Mouse (Mus musculus) small intestine, adult 2 months (tissue): ENCODE measurements around the gene Ccnb2. TPM values are rescaled to one million over a fixed set of nuclear protein-coding genes. Genes with fewer than 3 reads are reported as not detected.

Experiments
- H3K27ac ChIP-seq: fragments of 200-500 bp; 2 replicates; pipeline ENCODE4 v1.5.1; 2012; ENCODE audit warnings: low read depth, low read length, control low read depth, inconsistent platforms; ENCODE audit not compliant: insufficient read depth
- H3K27me3 ChIP-seq: fragments of 200-500 bp; 2 replicates; pipeline ENCODE4 v1.6.1; 2012; ENCODE audit warnings: mild to moderate bottlenecking, moderate library complexity, low read length, inconsistent platforms; ENCODE audit not compliant: control insufficient read depth, insufficient read depth
- H3K36me3 ChIP-seq: fragments of 200-500 bp; 2 replicates; pipeline ENCODE4 v1.6.1; 2012; ENCODE audit warnings: mild to moderate bottlenecking, low read length, control low read depth, inconsistent platforms; ENCODE audit not compliant: control insufficient read depth, insufficient read depth
- H3K4me1 ChIP-seq: fragments of 200-500 bp; 2 replicates; pipeline ENCODE4 v1.6.1; 2012; ENCODE audit warnings: low read length, inconsistent platforms, mixed read lengths; ENCODE audit not compliant: control insufficient read depth, insufficient read depth, insufficient read length
- H3K4me3 ChIP-seq: fragments of 200-500 bp; 2 replicates; pipeline ENCODE4 v1.5.1; 2012; ENCODE audit warnings: low read depth, mild to moderate bottlenecking, control low read depth, inconsistent platforms, low read length, moderate library complexity
- CTCF ChIP-seq: fragments of 200-500 bp; IDR thresholded peaks from 2 replicates; pipeline ENCODE4 v1.5.1; 2012; ENCODE audit warnings: low read depth, mild to moderate bottlenecking, control low read depth, inconsistent platforms, low read length, moderate library complexity, mixed read lengths; ENCODE audit not compliant: insufficient replicate concordance, insufficient read length; ENCODE audit errors: extremely low read depth
- POLR2A ChIP-seq: fragments of 200-500 bp; IDR thresholded peaks from 2 replicates; pipeline ENCODE4 v1.6.1; 2012; ENCODE audit warnings: low read depth, mild to moderate bottlenecking, control low read depth, inconsistent platforms, low read length, moderate library complexity
- WGBS: fragments of 180-500 bp; shearing (Covaris S2); methylation state at CpG from one replicate; pipeline ENCODE4 v1.1.7; 2018; 5-methylcytosine and 5-hydroxymethylcytosine counted together
- polyA plus RNA-seq: library from polyadenylated mRNA; depleted of rRNA; stranded (reverse); fragments of >200 nt; gene quantifications from 2 replicates; pipeline ENCODE4 v1.2.3, GENCODE M21; 2012; rRNA removed

Gene Ccnb2
- polyA plus RNA-seq, 1 experiment = 17.6 TPM

- TF ChIP-seq POLR2A (no peak), CTCF (no peak)
- H3K27ac ChIP-seq = no peak overlapping the region
- WGBS = 89% methylated on average over 2 of the region's 2 CpGs
- H3K4me3 ChIP-seq = no peak overlapping the region
- H3K27me3 ChIP-seq = no peaks in the 10 kb centered on the region
- H3K36me3 ChIP-seq = peaks cover 66% of the 10 kb centered on the region
- no peaks in the 10 kb centered on the region for H3K4me1 ChIP-seq
Observed at GRCm38 (mm10) chr9:70365915-70366314, 55.4 kb downstream of the Ccnb2 start.

- no peak for TF ChIP-seq POLR2A
- no peak for TF ChIP-seq CTCF
- Histone ChIP-seq H3K4me1 (no peaks in the 10 kb centered on the region), H3K36me3 (peaks cover 63% of the 10 kb centered on the region), H3K27me3 (no peaks in the 10 kb centered on the region), H3K4me3 (no peak overlapping the region), H3K27ac (no peak overlapping the region)
- 94% methylated on average over 8 of the region's 8 CpGs for WGBS
Observed at GRCm38 (mm10) chr9:70364741-70365140, 56.6 kb downstream of the Ccnb2 start.

DNA sequence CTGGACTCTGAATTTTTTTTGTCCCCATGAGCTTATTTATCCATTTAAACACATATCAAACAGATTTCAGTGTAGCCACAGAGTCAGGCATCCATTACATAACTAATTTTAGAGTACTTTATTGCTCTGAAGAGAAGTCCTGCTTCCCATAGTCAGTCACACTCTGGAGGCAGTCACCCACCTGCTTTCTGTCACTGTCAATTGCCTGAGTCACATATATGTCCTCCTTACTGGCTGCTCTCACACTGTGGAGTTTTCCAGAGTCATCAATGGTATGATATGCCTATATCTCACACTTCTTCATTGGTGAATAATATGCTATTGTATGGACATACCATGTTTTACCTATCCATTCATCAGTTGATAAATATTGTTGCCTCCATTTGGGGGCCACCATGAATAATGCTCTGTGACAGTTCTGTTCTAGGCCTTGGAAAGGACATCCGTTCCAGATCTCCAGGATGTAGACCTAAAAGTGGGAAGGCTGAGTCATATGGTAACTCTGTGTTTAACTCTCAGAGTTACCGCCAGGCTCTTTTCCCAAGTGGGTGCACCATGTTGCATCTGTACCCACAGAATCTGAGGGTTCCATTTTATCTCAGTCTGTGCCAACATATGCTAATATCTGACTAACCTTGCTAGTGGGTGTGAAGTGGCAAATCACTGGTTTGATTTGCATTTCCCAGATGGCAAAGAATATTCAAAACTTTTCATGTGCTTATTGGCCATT lies 61.8 kb downstream of the Ccnb2 start:
- no peak overlapping the region for H3K27ac ChIP-seq
- H3K4me1 ChIP-seq = no peaks in the 10 kb centered on the region
- H3K4me3 ChIP-seq = no peak overlapping the region
- peaks cover 52% of the 10 kb centered on the region for H3K36me3 ChIP-seq
- H3K27me3 ChIP-seq = no peaks in the 10 kb centered on the region
- no peak for TF ChIP-seq POLR2A
- no peak for TF ChIP-seq CTCF
- 93% methylated on average over 2 of the region's 2 CpGs for WGBS

Other genes starting within 250 kb of the Ccnb2 start
- 7.1 and 19.5 TPM in 2 replicates for gene Myo1e, start 214.2 kb downstream of the Ccnb2 start, polyA plus RNA-seq
- 17.1 and 35.3 TPM in 2 replicates for gene Rnf111, start 82.2 kb upstream of the Ccnb2 start, polyA plus RNA-seq
- 2.6 and 4.2 TPM in 2 replicates for gene Sltm, start 121.2 kb upstream of the Ccnb2 start, polyA plus RNA-seq
- 0.44 and 3.3 TPM in 2 replicates for gene Gm10642, start 234.7 kb upstream of the Ccnb2 start, polyA plus RNA-seq
- 5.5 and 12.0 TPM in 2 replicates for gene Mindy2, start 235.6 kb upstream of the Ccnb2 start, polyA plus RNA-seq